Mouse (Mus musculus) limb, embryonic 14.5 days (tissue): ENCODE results near the gene Sycp2. TPM values are rescaled to one million over a fixed set of nuclear protein-coding genes. Genes with fewer than 3 reads are reported as not detected.
A peak's percentile ranks its signal among the peaks of the same experiment; 100 is the strongest.

ENCODE experiments used
- ATAC-seq: fragments of 200-750 bp; cut with Nextera tagmentation; 2 replicates; pipeline ENCODE4 v1.8.0; 2017; ENCODE audit warnings: low read depth, moderate number of reproducible peaks, moderate TSS enrichment; ENCODE audit not compliant: low FRiP score
- DNase-seq: peaks from one replicate; pipeline ENCODE4 v3.0.0-alpha.2; 2015; ENCODE audit warnings: low spot score
- H3K27ac ChIP-seq: fragments of 300-500 bp; sonication (generic); replicated peaks from 2 replicates; pipeline ENCODE4 v1.5.1; 2014; ENCODE audit warnings: low read depth, mild to moderate bottlenecking, low read length, moderate library complexity, mixed read lengths
- H3K27me3 ChIP-seq: fragments of 300-500 bp; sonication (generic); 2 replicates; pipeline ENCODE4 v1.6.1; 2014; ENCODE audit warnings: low read length, mixed read lengths; ENCODE audit not compliant: control insufficient read depth, insufficient read depth
- H3K36me3 ChIP-seq: fragments of 300-500 bp; sonication (generic); 2 replicates; pipeline ENCODE4 v1.6.1; 2014; ENCODE audit warnings: mild to moderate bottlenecking, low read length, moderate library complexity, mixed read lengths; ENCODE audit not compliant: control insufficient read depth, insufficient read depth
- H3K4me1 ChIP-seq: fragments of 300-500 bp; sonication (generic); 2 replicates; pipeline ENCODE4 v1.6.1; 2014; ENCODE audit warnings: antibody characterized with exemption, low read length, mixed read lengths; ENCODE audit not compliant: control insufficient read depth, insufficient read depth
- H3K4me2 ChIP-seq: fragments of 300-500 bp; sonication (generic); replicated peaks from 2 replicates; pipeline ENCODE4 v1.6.1; 2014; ENCODE audit warnings: low read depth, mild to moderate bottlenecking, low read length, moderate library complexity; ENCODE audit not compliant: severe bottlenecking
- H3K4me3 ChIP-seq: fragments of 300-500 bp; sonication (generic); replicated peaks from 2 replicates; pipeline ENCODE4 v1.5.1; 2014; ENCODE audit warnings: low read length
- H3K9ac ChIP-seq: fragments of 300-500 bp; sonication (generic); 2 replicates; pipeline ENCODE4 v1.6.1; 2014; ENCODE audit warnings: mild to moderate bottlenecking, low read depth, low read length, moderate library complexity; ENCODE audit not compliant: severe bottlenecking
- H3K9me3 ChIP-seq: fragments of 300-500 bp; sonication (generic); 2 replicates; pipeline ENCODE4 v1.6.1; 2016; ENCODE audit warnings: low read length; ENCODE audit not compliant: control insufficient read depth
- POLR2A ChIP-seq: fragments of 200-500 bp; IDR thresholded peaks from 2 replicates; pipeline ENCODE4 v1.8.0; 2012; ENCODE audit warnings: inconsistent platforms, mild to moderate bottlenecking, moderate library complexity, borderline replicate concordance; ENCODE audit not compliant: insufficient read depth, insufficient read length; ENCODE audit errors: extremely low read depth
- WGBS: fragments of 180-500 bp; shearing (Covaris S2); extraction: QIAGEN DNeasy Blood & Tissue Kit; methylation state at CpG from one replicate; pipeline ENCODE4 v1.1.7; 2014; 5-methylcytosine and 5-hydroxymethylcytosine counted together
- polyA plus RNA-seq, 2 experiments: library from polyadenylated mRNA; depleted of rRNA in 1 of 2; stranded (reverse) in 1 of 2; unstranded in 1 of 2; fragments of >200 nt; fragmentation: Nextera tagmentation in 1 of 2; extraction: Ambion mirVana in 1 of 2; gene quantifications; 2 replicates each; pipeline versions ENCODE4 v1.2.1 to v1.2.3; 2012 to 2014

Gene Sycp2
- polyA plus RNA-seq, 2 experiments: 0.19 to 0.26 TPM

DNA sequence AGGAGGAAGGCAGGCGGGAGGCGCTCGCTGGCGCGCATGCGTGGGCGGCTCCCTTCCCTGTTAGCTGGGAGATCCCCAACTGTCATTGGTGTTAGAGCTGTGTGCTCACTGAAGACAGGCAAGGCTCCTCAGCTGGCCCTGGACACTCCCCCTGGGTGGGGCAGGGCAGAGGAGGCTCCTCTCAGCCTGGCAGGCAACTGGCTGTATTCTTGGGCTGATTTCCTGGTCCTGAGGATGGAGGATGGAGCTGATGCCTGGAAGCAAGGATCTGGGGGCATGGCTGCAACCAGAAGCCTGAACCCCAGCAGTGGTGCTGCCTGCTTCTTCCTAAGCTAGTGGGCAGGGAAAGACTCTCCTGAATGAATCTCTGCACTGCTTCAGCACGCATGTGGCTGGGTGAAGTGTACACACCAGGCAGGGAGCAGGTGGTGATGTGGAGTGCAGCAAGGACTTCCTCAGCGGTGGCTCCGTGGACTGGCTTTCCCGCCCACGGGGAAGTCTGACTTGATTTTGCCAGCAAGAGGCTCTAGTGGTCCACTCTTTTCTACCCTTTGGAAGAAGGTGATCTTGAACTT lies 79.9 kb downstream of the Sycp2 start:
- TF ChIP-seq POLR2A: no peak
- Histone ChIP-seq H3K9me3 (no peaks in the 10 kb centered on the region), H3K36me3 (no peaks in the 10 kb centered on the region), H3K27ac (no peak overlapping the region), H3K9ac (no peak overlapping the region), H3K4me2 (peak overlapping the region; percentile 17; the same call in 1 of the 2 replicates), H3K4me1 (peaks cover 8% of the 10 kb centered on the region), H3K27me3 (no peaks in the 10 kb centered on the region), H3K4me3 (no peak overlapping the region)
- WGBS: 18% methylated on average over 9 of the region's 12 CpGs
- ATAC-seq (peak; percentile 73), DNase-seq (peak; percentile 33)

DNA sequence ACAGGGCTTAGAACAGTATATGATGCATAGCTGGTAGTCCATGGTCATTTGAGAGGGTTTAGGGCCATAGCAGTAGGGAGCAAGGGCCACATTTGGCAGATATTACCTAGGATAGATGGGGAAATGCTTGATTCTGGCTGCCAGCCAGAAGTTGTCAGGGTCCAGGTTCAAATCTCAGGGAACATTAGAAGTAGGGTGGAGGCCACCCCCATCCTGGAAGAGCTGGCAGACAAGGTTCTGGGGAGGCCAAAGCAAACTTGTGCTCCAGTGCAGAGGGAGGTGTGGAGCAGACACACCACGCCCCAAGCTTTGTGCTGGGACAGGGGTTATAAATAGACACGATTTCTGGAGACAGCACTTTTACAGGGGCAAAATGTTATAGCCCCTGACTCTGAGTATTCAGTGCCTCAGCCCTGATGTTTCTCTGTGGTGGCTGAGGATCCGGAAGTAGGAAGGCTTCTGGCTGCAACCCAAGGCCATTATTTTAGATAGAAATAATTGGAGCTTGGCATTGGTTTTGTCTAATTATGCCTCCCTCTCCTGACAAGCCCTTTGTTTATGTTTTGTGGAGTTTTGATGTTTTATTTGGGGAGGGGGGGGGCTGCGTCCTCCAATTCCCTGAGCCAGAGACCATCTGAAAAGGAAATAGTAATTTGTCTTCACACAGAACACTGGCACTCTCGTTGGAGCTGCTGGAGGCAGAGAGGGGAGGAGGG lies 80.6 kb downstream of the Sycp2 start:
- H3K4me3 ChIP-seq: no peak overlapping the region
- whole genome bisulfite sequencing: 15% methylated on average over 5 of the region's 5 CpGs
- H3K9me3 ChIP-seq: no peaks in the 10 kb centered on the region
- H3K27me3 ChIP-seq: no peaks in the 10 kb centered on the region
- peak overlapping the region; percentile 17; the same call in 1 of the 2 replicates for H3K4me2 ChIP-seq
- no peak for ATAC-seq
- H3K9ac ChIP-seq: no peak overlapping the region
- no peak for TF ChIP-seq POLR2A
- no peaks in the 10 kb centered on the region for H3K36me3 ChIP-seq
- DNase-seq: no peak
- H3K4me1 ChIP-seq: peaks cover 8% of the 10 kb centered on the region
- H3K27ac ChIP-seq: no peak overlapping the region

DNA sequence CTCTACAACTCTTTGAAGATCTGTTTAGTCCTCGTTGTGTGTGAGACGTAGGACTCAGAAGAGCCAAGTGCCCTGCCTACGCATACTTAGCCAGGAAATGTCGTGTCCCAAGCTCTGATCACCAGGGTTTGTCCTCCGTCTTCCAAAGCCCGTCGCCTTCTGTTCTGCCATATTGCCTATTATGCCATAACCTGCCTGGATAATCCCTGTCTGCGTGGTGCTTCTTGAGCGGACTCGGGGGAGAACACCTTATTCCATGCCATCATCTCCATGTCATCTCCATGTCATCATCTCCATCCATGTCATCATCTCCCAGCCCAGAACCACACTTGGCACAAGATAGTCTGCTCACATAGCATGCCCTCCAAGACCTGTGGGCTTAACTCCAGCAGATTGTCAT lies 81.4 kb downstream of the Sycp2 start:
- Histone ChIP-seq H3K36me3 (no peaks in the 10 kb centered on the region), H3K4me2 (no peak overlapping the region), H3K4me1 (peaks cover 8% of the 10 kb centered on the region), H3K4me3 (no peak overlapping the region), H3K27me3 (no peaks in the 10 kb centered on the region), H3K9ac (no peak overlapping the region), H3K27ac (no peak overlapping the region), H3K9me3 (no peaks in the 10 kb centered on the region)
- no peak for ATAC-seq
- no peak for TF ChIP-seq POLR2A
- 91% methylated on average over 10 of the region's 10 CpGs for WGBS
- no peak for DNase-seq

DNA sequence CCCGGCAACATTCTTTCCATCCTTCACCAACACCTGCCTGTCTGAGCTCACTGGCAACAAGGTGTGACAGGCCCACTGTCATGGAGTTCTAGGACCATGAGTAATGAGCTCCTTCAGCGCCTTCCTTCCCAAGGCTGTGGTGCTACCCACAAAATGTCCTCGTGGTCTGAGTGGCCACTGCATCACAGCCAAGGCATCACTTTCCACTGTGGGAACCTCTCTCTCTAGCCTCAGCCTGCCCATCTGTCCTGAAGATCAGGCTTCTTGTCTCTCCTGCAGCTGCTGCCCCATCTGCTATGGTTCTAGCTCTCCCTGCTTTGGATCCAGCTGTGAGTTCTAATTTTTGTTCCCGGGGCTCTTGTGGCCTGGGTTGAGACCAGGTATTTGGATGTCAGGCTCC lies 82.7 kb downstream of the Sycp2 start:
- ATAC-seq (no peak), DNase-seq (no peak)
- no peak overlapping the region for H3K9ac ChIP-seq
- H3K4me1 ChIP-seq: peaks cover 8% of the 10 kb centered on the region
- no peak overlapping the region for H3K27ac ChIP-seq
- TF ChIP-seq POLR2A: no peak
- H3K9me3 ChIP-seq: no peaks in the 10 kb centered on the region
- no peak overlapping the region for H3K4me3 ChIP-seq
- no peak overlapping the region for H3K4me2 ChIP-seq
- 79% methylated on average over 4 of the region's 4 CpGs for WGBS
- no peaks in the 10 kb centered on the region for H3K27me3 ChIP-seq
- H3K36me3 ChIP-seq: no peaks in the 10 kb centered on the region

DNA sequence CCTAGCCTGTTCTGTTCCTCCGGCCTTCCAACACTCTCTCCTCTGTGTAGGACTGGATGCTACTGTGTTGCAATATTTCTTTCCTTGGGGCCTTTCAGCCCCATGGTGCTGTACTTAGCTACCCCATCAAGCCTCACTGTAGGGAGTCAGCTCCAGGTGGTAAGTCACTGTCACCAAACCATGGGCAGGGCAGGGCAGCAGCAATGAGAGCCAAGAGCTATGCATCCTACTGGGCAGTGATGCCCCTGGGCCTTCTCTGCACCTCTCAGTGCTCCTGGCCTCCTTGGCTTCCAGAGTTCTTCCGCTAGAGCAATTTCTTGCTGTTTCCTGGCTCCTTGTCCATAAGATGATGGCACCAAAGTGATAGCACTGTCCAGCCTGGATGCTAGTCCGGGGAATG lies 83.1 kb downstream of the Sycp2 start:
- DNase-seq: no peak
- Histone ChIP-seq H3K9me3 (no peaks in the 10 kb centered on the region), H3K36me3 (no peaks in the 10 kb centered on the region), H3K4me2 (no peak overlapping the region), H3K27ac (no peak overlapping the region), H3K4me3 (no peak overlapping the region), H3K27me3 (no peaks in the 10 kb centered on the region), H3K4me1 (peaks cover 8% of the 10 kb centered on the region), H3K9ac (no peak overlapping the region)
- 98% methylated on average over 3 of the region's 3 CpGs for WGBS
- ATAC-seq: no peak
- TF ChIP-seq POLR2A: no peak
